Mouse (Mus musculus) kidney, embryonic 15.5 days (tissue): ENCODE measurements around the gene Tk1. TPM values are rescaled to one million over a fixed set of nuclear protein-coding genes. Genes with fewer than 3 reads are reported as not detected.
A peak's percentile ranks its signal among the peaks of the same experiment; 100 is the strongest.

Experiments used
- ATAC-seq: fragments of 200-750 bp; cut with Nextera tagmentation; replicated peaks from 2 replicates; pipeline ENCODE4 v1.8.0; 2017; ENCODE audit warnings: moderate TSS enrichment; ENCODE audit not compliant: low FRiP score
- H3K27ac ChIP-seq: fragments of 300-500 bp; sonication (generic); 2 replicates; pipeline ENCODE4 v1.5.1; 2015; ENCODE audit warnings: mild to moderate bottlenecking, inconsistent platforms
- H3K27me3 ChIP-seq: fragments of 300-500 bp; sonication (generic); 2 replicates; pipeline ENCODE4 v1.6.1; 2015; ENCODE audit warnings: inconsistent platforms
- H3K36me3 ChIP-seq: fragments of 300-500 bp; sonication (generic); 2 replicates; pipeline ENCODE4 v1.6.1; 2015; ENCODE audit warnings: inconsistent platforms
- H3K4me1 ChIP-seq: fragments of 300-500 bp; sonication (generic); 2 replicates; pipeline ENCODE4 v1.6.1; 2015; ENCODE audit warnings: inconsistent platforms
- H3K4me2 ChIP-seq: fragments of 300-500 bp; sonication (generic); 2 replicates; pipeline ENCODE4 v1.6.1; 2015; ENCODE audit warnings: moderate library complexity, mild to moderate bottlenecking, inconsistent platforms
- H3K4me3 ChIP-seq: fragments of 300-500 bp; sonication (generic); replicated peaks from 2 replicates; pipeline ENCODE4 v1.5.1; 2015; ENCODE audit warnings: mild to moderate bottlenecking, inconsistent platforms
- H3K9ac ChIP-seq: fragments of 300-500 bp; sonication (generic); 2 replicates; pipeline ENCODE4 v1.6.1; 2015; ENCODE audit warnings: mild to moderate bottlenecking, inconsistent platforms
- H3K9me3 ChIP-seq: fragments of 300-500 bp; sonication (generic); replicated peaks from 2 replicates; pipeline ENCODE4 v1.6.1; 2016; ENCODE audit warnings: inconsistent platforms
- WGBS: fragments of 180-500 bp; shearing (Covaris S2); methylation state at CpG from one replicate; pipeline ENCODE4 v1.1.7; 2015; ENCODE audit warnings: mixed read lengths; 5-methylcytosine and 5-hydroxymethylcytosine counted together
- polyA plus RNA-seq: library from polyadenylated mRNA; unstranded; fragments of >200 nt; fragmentation: Nextera tagmentation; extraction: Ambion mirVana; gene quantifications from 2 replicates; pipeline ENCODE4 v1.2.1, GENCODE M21; 2015

Gene Tk1
- polyA plus RNA-seq, 1 experiment from 2014 or later = 128 TPM

GRCm38 (mm10) chr11:117858392-117858791 is 32.5 kb upstream of the Tk1 start:
- H3K27ac ChIP-seq = no peak overlapping the region
- WGBS = 37% methylated on average over 3 of the region's 3 CpGs
- H3K4me1 ChIP-seq = peaks cover 13% of the 10 kb centered on the region
- H3K27me3 ChIP-seq = peaks cover 50% of the 10 kb centered on the region
- no peak overlapping the region for H3K4me2 ChIP-seq
- ATAC-seq = no peak
- H3K36me3 ChIP-seq = peaks cover 40% of the 10 kb centered on the region
- H3K9ac ChIP-seq = no peak overlapping the region
- H3K4me3 ChIP-seq = no peak overlapping the region
- no peaks in the 10 kb centered on the region for H3K9me3 ChIP-seq

- H3K36me3 ChIP-seq = peaks cover 50% of the 10 kb centered on the region
- ATAC-seq = no peak
- 91% methylated on average over 10 of the region's 10 CpGs for WGBS
- no peaks in the 10 kb centered on the region for H3K9me3 ChIP-seq
- no peak overlapping the region for H3K9ac ChIP-seq
- H3K27ac ChIP-seq = no peak overlapping the region
- no peak overlapping the region for H3K4me2 ChIP-seq
- peaks cover 43% of the 10 kb centered on the region for H3K27me3 ChIP-seq
- peaks cover 13% of the 10 kb centered on the region for H3K4me1 ChIP-seq
- no peak overlapping the region for H3K4me3 ChIP-seq
Measured at GRCm38 (mm10) chr11:117857462-117857861, 31.6 kb upstream of the Tk1 start.

- Histone ChIP-seq H3K36me3 (peaks cover 62% of the 10 kb centered on the region), H3K27me3 (peaks cover 28% of the 10 kb centered on the region), H3K27ac (no peak overlapping the region), H3K4me3 (no peak overlapping the region), H3K4me2 (no peak overlapping the region), H3K9me3 (no peaks in the 10 kb centered on the region), H3K9ac (no peak overlapping the region), H3K4me1 (peaks cover 16% of the 10 kb centered on the region)
- 47% methylated on average over 1 of the region's 1 CpGs for WGBS
- 0 out of 2 replicates have a peak, but pooled peaks have one; percentile 22 for ATAC-seq
Measured at GRCm38 (mm10) chr11:117855975-117856374, 30.1 kb upstream of the Tk1 start.

- H3K9ac ChIP-seq = no peak overlapping the region
- no peak overlapping the region for H3K4me3 ChIP-seq
- no peaks in the 10 kb centered on the region for H3K9me3 ChIP-seq
- H3K4me2 ChIP-seq = no peak overlapping the region
- WGBS = 81% methylated on average over 5 of the region's 5 CpGs
- no peak for ATAC-seq
- H3K4me1 ChIP-seq = peaks cover 15% of the 10 kb centered on the region
- H3K27me3 ChIP-seq = peaks cover 22% of the 10 kb centered on the region
- peaks cover 64% of the 10 kb centered on the region for H3K36me3 ChIP-seq
- H3K27ac ChIP-seq = no peak overlapping the region
Measured at GRCm38 (mm10) chr11:117855360-117855759, 29.5 kb upstream of the Tk1 start.

- H3K36me3 ChIP-seq = peaks cover 64% of the 10 kb centered on the region
- 92% methylated on average over 9 of the region's 9 CpGs for WGBS
Measured at GRCm38 (mm10) chr11:117854241-117854640, 28.3 kb upstream of the Tk1 start.

GRCm38 (mm10) chr11:117852875-117853274 is 27.0 kb upstream of the Tk1 start:
- WGBS = 85% methylated on average over 3 of the region's 3 CpGs
- Histone ChIP-seq H3K9ac (no peak overlapping the region), H3K4me2 (no peak overlapping the region), H3K27ac (no peak overlapping the region), H3K9me3 (no peaks in the 10 kb centered on the region), H3K4me3 (no peak overlapping the region), H3K36me3 (peaks cover 64% of the 10 kb centered on the region), H3K27me3 (no peaks in the 10 kb centered on the region), H3K4me1 (peaks cover 23% of the 10 kb centered on the region)
- no peak for ATAC-seq

More at GRCm38 (mm10) chr11:117854241-117854640, 28.3 kb upstream of the Tk1 start:
- Histone ChIP-seq H3K27me3 (peaks cover 10% of the 10 kb centered on the region), H3K27ac (no peak overlapping the region), H3K4me3 (no peak overlapping the region), H3K4me2 (no peak overlapping the region), H3K4me1 (peaks cover 17% of the 10 kb centered on the region), H3K9ac (no peak overlapping the region), H3K9me3 (no peaks in the 10 kb centered on the region)
- ATAC-seq = no peak

GRCm38 (mm10) chr11:117848985-117849671 is 23.2 kb upstream of the Tk1 start, which contains the start of gene Birc5:
TSS of gene Birc5 (plus strand) at chr11:117849251.
- peak; percentile 93 for ATAC-seq

GRCm38 (mm10) chr11:117848271-117848984 is 22.5 kb upstream of the Tk1 start:
- Histone ChIP-seq H3K9ac (peak overlapping the region; percentile 80), H3K4me2 (peak overlapping the region; percentile 87), H3K4me1 (peaks cover 48% of the 10 kb centered on the region), H3K27me3 (no peaks in the 10 kb centered on the region), H3K4me3 (peak overlapping the region; percentile 77), H3K36me3 (peaks cover 24% of the 10 kb centered on the region), H3K9me3 (no peaks in the 10 kb centered on the region), H3K27ac (peak overlapping the region; percentile 99)
- peak; percentile 84 for ATAC-seq
- WGBS = 4% methylated on average over 19 of the region's 19 CpGs

More at GRCm38 (mm10) chr11:117848985-117849671, 23.2 kb upstream of the Tk1 start, which contains the start of gene Birc5:
- no peaks in the 10 kb centered on the region for H3K27me3 ChIP-seq
- H3K27ac ChIP-seq = peak within 1 kb of the TSS; percentile 99
- H3K9me3 ChIP-seq = no peaks in the 10 kb centered on the region
- H3K36me3 ChIP-seq = peaks cover 31% of the 10 kb centered on the region
- under 1% methylated on average over 51 of the region's 51 CpGs for WGBS
- peak within 1 kb of the TSS; percentile 87 for H3K4me2 ChIP-seq
- H3K9ac ChIP-seq = peak within 1 kb of the TSS; percentile 80
- peak within 1 kb of the TSS; percentile 77 for H3K4me3 ChIP-seq
- H3K4me1 ChIP-seq = peaks cover 48% of the 10 kb centered on the region

- Histone ChIP-seq H3K4me2 (peak overlapping the region; percentile 87), H3K4me1 (peaks cover 48% of the 10 kb centered on the region), H3K9ac (peak overlapping the region; percentile 80), H3K9me3 (no peaks in the 10 kb centered on the region), H3K27me3 (no peaks in the 10 kb centered on the region), H3K4me3 (peak overlapping the region; percentile 77), H3K27ac (peak overlapping the region; percentile 99), H3K36me3 (peaks cover 17% of the 10 kb centered on the region)
- ATAC-seq = no peak
- WGBS = 63% methylated on average over 7 of the region's 7 CpGs
Measured at GRCm38 (mm10) chr11:117847593-117848215, 21.8 kb upstream of the Tk1 start.

- no peak overlapping the region for H3K9ac ChIP-seq
- no peaks in the 10 kb centered on the region for H3K27me3 ChIP-seq
- H3K4me1 ChIP-seq = peaks cover 48% of the 10 kb centered on the region
- no peak for ATAC-seq
- H3K27ac ChIP-seq = 0 out of 2 replicates have a peak overlapping the region, but pooled peaks have one; percentile 99
- 43% methylated on average over 5 of the region's 5 CpGs for WGBS
- H3K4me3 ChIP-seq = no peak overlapping the region
- peaks cover 7% of the 10 kb centered on the region; the same call in 1 of the 2 replicates for H3K36me3 ChIP-seq
- no peaks in the 10 kb centered on the region for H3K9me3 ChIP-seq
- no peak overlapping the region for H3K4me2 ChIP-seq
Measured at GRCm38 (mm10) chr11:117846640-117847039, 20.7 kb upstream of the Tk1 start.

GRCm38 (mm10) chr11:117845651-117846050 is 19.8 kb upstream of the Tk1 start:
- Histone ChIP-seq H3K4me1 (peaks cover 43% of the 10 kb centered on the region), H3K36me3 (no peaks in the 10 kb centered on the region), H3K27ac (no peak overlapping the region), H3K4me3 (no peak overlapping the region), H3K9ac (no peak overlapping the region), H3K9me3 (no peaks in the 10 kb centered on the region), H3K27me3 (no peaks in the 10 kb centered on the region), H3K4me2 (no peak overlapping the region)
- no peak for ATAC-seq
- 83% methylated on average over 2 of the region's 2 CpGs for WGBS

GRCm38 (mm10) chr11:117844997-117845396 is 19.1 kb upstream of the Tk1 start:
- no peaks in the 10 kb centered on the region for H3K9me3 ChIP-seq
- ATAC-seq = no peak
- no peak overlapping the region for H3K9ac ChIP-seq
- H3K4me3 ChIP-seq = no peak overlapping the region
- peak overlapping the region; percentile 81 for H3K27ac ChIP-seq
- H3K36me3 ChIP-seq = no peaks in the 10 kb centered on the region
- WGBS = 64% methylated on average over 2 of the region's 2 CpGs
- H3K4me2 ChIP-seq = no peak overlapping the region
- peaks cover 37% of the 10 kb centered on the region for H3K4me1 ChIP-seq
- H3K27me3 ChIP-seq = no peaks in the 10 kb centered on the region
